Mouse (Mus musculus): ENCODE data around the gene Adrm1.

GRCm38 (mm10) chr2:180166869-180167268 lies 4.4 kb upstream of the Adrm1 start:
- TF ChIP-seq POLR2A (IDR thresholded peaks at IDR 0.05; ENCODE audit: control insufficient read depth, low read depth, low read length): no peak
- TF ChIP-seq CTCF (IDR thresholded peaks at IDR 0.05; ENCODE audit: control insufficient read depth, insufficient read depth, insufficient replicate concordance, low read depth, low read length): no peak

Measured in testis, adult 2 months (tissue).